Mouse (Mus musculus): Measurements from ENCODE around the gene Snrpb2. TPM values are rescaled to one million over a fixed set of nuclear protein-coding genes. Genes with fewer than 3 reads are reported as not detected.

Snrpb2 gene
- polyA plus RNA-seq, 1 experiment from 2014 or later: 85.2 TPM

DNA sequence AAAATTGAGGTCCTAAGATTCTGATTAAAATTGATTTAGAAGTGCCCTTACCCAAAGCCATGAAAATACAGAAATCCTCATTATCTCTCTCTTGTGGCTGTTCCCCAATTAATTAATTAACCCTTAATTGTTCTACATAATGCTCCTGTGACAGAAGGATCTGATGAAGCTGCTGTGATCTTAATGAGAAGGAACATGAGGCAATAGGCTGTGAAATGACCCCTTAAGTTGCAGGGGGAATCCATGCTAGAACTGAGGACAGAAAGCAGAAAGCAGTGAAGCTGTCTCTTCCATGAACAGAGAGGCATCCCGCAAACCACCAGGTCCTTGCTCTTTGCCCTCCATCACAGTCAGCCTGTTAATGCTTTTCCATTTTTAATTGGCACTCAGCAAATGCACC, 31.6 kb upstream of the Snrpb2 start:
- no peak overlapping the region for H3K4me2 ChIP-seq
- H3K4me3 ChIP-seq (ENCODE audit: low read depth, low read length): no peak overlapping the region
- no peak overlapping the region for H3K9ac ChIP-seq
- no peaks in the 10 kb centered on the region for H3K4me1 ChIP-seq (ENCODE audit: insufficient read depth)
- DNase-seq (no peak), ATAC-seq (ENCODE audit: insufficient read depth) (no peak)
- H3K36me3 ChIP-seq (ENCODE audit: insufficient read depth): no peaks in the 10 kb centered on the region
- 90% methylated on average over 1 of the region's 1 CpGs for WGBS
- no peaks in the 10 kb centered on the region for H3K27me3 ChIP-seq (ENCODE audit: insufficient read depth, low read length)
- TF ChIP-seq CTCF (IDR thresholded peaks at IDR 0.05; ENCODE audit: low read depth): no peak
- no peak overlapping the region for H3K27ac ChIP-seq (ENCODE audit: low read depth)
- H3K9me3 ChIP-seq (ENCODE audit: low read depth, low read length): no peaks in the 10 kb centered on the region

DNA sequence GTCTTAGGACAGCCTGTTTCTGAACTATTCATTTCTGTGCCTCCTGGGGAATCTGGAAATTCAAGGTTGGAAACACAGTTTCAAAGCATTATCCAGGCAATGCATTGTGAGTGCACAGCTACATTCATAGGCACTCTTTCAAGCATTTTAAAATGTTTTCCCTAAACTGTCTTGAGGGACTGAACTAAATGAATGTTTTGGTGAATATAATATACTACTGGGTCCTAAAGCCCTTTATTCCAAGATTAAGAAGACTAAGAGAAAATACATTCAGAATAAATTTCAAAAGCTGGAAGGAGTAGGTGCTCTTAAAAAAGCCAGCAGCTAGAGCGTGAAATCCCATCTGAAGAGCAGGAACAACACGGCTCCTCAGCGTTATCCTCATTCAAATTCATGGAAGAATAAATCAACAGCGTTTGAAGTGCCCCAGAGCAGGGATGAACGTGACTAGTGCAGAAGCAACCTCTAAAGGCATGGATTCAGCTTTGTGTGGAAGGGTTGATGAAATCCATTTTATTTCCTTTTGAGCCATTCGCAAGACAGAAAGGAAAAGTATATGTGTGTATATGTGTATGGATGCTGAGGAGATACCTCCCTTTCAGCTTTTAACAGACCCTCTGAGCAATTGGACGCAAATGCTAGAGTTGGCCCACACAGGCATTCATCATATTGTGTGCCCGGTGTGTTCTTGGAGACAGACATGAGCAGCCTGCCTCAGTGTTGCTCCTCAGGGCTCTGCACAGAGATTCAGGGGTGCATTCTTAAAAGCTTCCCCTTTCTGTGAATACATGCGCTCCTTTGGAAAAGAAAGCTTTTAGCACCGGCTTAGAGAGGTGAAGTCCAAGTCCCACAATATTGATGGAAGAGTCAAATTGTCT, 30.2 kb upstream of the Snrpb2 start:
- no peak for DNase-seq

GRCm38 (mm10) chr2:143034350-143035085, 28.3 kb upstream of the Snrpb2 start:
- no peak overlapping the region for H3K9ac ChIP-seq
- H3K9me3 ChIP-seq (ENCODE audit: low read depth, low read length): no peaks in the 10 kb centered on the region
- H3K27ac ChIP-seq (ENCODE audit: low read depth): no peak overlapping the region
- H3K36me3 ChIP-seq (ENCODE audit: insufficient read depth): no peaks in the 10 kb centered on the region
- 0 out of 2 replicates have a peak overlapping the region, but pooled peaks have one; percentile 7 for H3K4me3 ChIP-seq (ENCODE audit: low read depth, low read length)
- peak overlapping the region; percentile 48 for H3K4me2 ChIP-seq
- WGBS: 29% methylated on average over 7 of the region's 7 CpGs
- H3K27me3 ChIP-seq (ENCODE audit: insufficient read depth, low read length): no peaks in the 10 kb centered on the region
- peak; percentile 90 for DNase-seq
- no peak for TF ChIP-seq CTCF (IDR thresholded peaks at IDR 0.05; ENCODE audit: low read depth)
- ATAC-seq (ENCODE audit: insufficient read depth): peak; percentile 93
- no peaks in the 10 kb centered on the region for H3K4me1 ChIP-seq (ENCODE audit: insufficient read depth)

More for the DNA sequence above, 30.2 kb upstream of the Snrpb2 start:
- ATAC-seq (ENCODE audit: insufficient read depth): no peak
- H3K4me2 ChIP-seq: no peak overlapping the region
- no peaks in the 10 kb centered on the region for H3K36me3 ChIP-seq (ENCODE audit: insufficient read depth)
- H3K27me3 ChIP-seq (ENCODE audit: insufficient read depth, low read length): no peaks in the 10 kb centered on the region
- TF ChIP-seq CTCF (IDR thresholded peaks at IDR 0.05; ENCODE audit: low read depth): no peak
- WGBS: 74% methylated on average over 10 of the region's 10 CpGs
- no peaks in the 10 kb centered on the region for H3K9me3 ChIP-seq (ENCODE audit: low read depth, low read length)
- H3K4me3 ChIP-seq (ENCODE audit: low read depth, low read length): no peak overlapping the region
- H3K27ac ChIP-seq (ENCODE audit: low read depth): no peak overlapping the region
- H3K9ac ChIP-seq: no peak overlapping the region
- H3K4me1 ChIP-seq (ENCODE audit: insufficient read depth): no peaks in the 10 kb centered on the region

- Histone ChIP-seq H3K36me3 (ENCODE audit: insufficient read depth) (no peaks in the 10 kb centered on the region), H3K27me3 (ENCODE audit: insufficient read depth, low read length) (no peaks in the 10 kb centered on the region), H3K27ac (ENCODE audit: low read depth) (no peak overlapping the region), H3K9me3 (ENCODE audit: low read depth, low read length) (no peaks in the 10 kb centered on the region), H3K4me1 (ENCODE audit: insufficient read depth) (no peaks in the 10 kb centered on the region), H3K4me3 (ENCODE audit: low read depth, low read length) (0 out of 2 replicates have a peak overlapping the region, but pooled peaks have one; percentile 7), H3K9ac (no peak overlapping the region), H3K4me2 (peak overlapping the region; percentile 48)
- ATAC-seq (ENCODE audit: insufficient read depth) (peak; percentile 63), DNase-seq (peak; percentile 45)
- no peak for TF ChIP-seq CTCF (IDR thresholded peaks at IDR 0.05; ENCODE audit: low read depth)
- WGBS: 43% methylated on average over 10 of the region's 10 CpGs
Observed at GRCm38 (mm10) chr2:143035086-143035593, 27.7 kb upstream of the Snrpb2 start.

DNA sequence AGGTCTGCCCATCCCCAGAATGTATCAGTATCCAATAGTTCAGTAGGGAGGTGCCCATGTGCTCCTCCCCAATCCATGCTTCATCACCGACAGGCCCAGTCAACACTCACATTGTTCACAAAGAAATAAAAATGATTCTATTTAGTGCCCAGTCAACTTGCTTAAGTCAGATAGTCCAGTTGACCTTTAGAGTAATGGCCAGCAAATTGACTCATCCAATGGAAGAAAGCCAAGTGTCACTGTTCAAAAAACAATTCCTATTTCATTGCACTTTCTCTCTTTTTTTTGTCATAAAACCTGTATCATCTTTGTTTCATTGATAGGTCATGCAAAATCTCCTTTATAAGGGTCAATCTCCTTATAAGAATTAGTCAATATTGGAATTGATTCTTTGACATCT, 21.2 kb upstream of the Snrpb2 start:
- Histone ChIP-seq H3K4me1 (ENCODE audit: insufficient read depth) (no peaks in the 10 kb centered on the region), H3K9ac (no peak overlapping the region), H3K4me3 (ENCODE audit: low read depth, low read length) (no peak overlapping the region), H3K9me3 (ENCODE audit: low read depth, low read length) (no peaks in the 10 kb centered on the region), H3K4me2 (no peak overlapping the region), H3K27me3 (ENCODE audit: insufficient read depth, low read length) (no peaks in the 10 kb centered on the region), H3K36me3 (ENCODE audit: insufficient read depth) (no peaks in the 10 kb centered on the region), H3K27ac (ENCODE audit: low read depth) (no peak overlapping the region)
- TF ChIP-seq CTCF (IDR thresholded peaks at IDR 0.05; ENCODE audit: low read depth): no peak
- 76% methylated on average over 1 of the region's 1 CpGs for WGBS
- ATAC-seq (ENCODE audit: insufficient read depth) (no peak), DNase-seq (no peak)

DNA sequence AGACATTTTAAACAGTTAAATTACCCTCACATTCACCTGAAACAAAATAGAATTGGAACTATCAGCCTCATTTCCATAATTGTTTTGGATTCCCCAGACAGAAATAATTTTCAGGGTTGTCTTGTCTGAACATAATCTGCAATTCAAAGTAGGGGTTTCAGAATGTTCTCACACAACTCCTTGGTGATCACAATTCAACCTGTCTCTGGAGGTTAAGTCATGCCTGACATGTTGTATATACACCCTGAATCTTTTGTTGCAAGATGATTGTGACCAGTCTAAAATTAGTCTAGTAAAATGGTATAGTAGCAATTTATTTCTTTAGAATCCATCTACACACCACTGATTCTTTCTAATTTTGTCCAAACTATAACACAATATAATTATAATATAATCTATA, 7.6 kb upstream of the Snrpb2 start:
- Histone ChIP-seq H3K27me3 (ENCODE audit: insufficient read depth, low read length) (no peaks in the 10 kb centered on the region), H3K27ac (ENCODE audit: low read depth) (no peak overlapping the region), H3K4me1 (ENCODE audit: insufficient read depth) (no peaks in the 10 kb centered on the region), H3K9me3 (ENCODE audit: low read depth, low read length) (no peaks in the 10 kb centered on the region), H3K9ac (no peak overlapping the region), H3K4me3 (ENCODE audit: low read depth, low read length) (no peak overlapping the region), H3K4me2 (no peak overlapping the region), H3K36me3 (ENCODE audit: insufficient read depth) (no peaks in the 10 kb centered on the region)
- no peak for TF ChIP-seq CTCF (IDR thresholded peaks at IDR 0.05; ENCODE audit: low read depth)
- ATAC-seq (ENCODE audit: insufficient read depth): no peak
- DNase-seq: no peak

- no peak for TF ChIP-seq CTCF (IDR thresholded peaks at IDR 0.05; ENCODE audit: low read depth)
- DNase-seq (no peak), ATAC-seq (ENCODE audit: insufficient read depth) (no peak)
- Histone ChIP-seq H3K4me3 (ENCODE audit: low read depth, low read length) (no peak overlapping the region), H3K27me3 (ENCODE audit: insufficient read depth, low read length) (no peaks in the 10 kb centered on the region), H3K4me1 (ENCODE audit: insufficient read depth) (no peaks in the 10 kb centered on the region), H3K36me3 (ENCODE audit: insufficient read depth) (no peaks in the 10 kb centered on the region), H3K9ac (no peak overlapping the region), H3K4me2 (no peak overlapping the region), H3K9me3 (ENCODE audit: low read depth, low read length) (no peaks in the 10 kb centered on the region), H3K27ac (ENCODE audit: low read depth) (no peak overlapping the region)
- WGBS: 60% methylated on average over 5 of the region's 5 CpGs
Observed at GRCm38 (mm10) chr2:143056736-143057135, 6.1 kb upstream of the Snrpb2 start.
